Mouse (Mus musculus): ENCODE measurements around the gene Npm1.

DNA sequence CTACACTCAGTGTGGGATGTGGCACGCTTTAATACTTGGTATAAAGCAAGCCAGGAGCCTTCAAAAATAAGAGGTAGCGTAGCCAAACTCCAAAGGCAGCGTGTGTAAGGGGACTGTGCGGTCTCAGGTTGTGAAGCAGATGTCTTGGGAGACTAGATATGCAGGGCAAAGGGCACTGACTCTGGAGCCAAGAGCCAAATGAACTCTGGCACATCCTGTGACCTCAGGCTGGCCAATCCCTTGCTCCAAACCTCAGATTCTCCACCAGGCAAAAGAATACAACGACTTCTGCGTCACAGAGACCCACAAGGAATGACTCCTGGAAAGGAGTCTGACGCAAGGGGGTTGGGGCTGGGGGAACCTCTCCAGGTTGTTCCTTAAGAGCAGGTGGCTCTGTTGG lies 43.9 kb downstream of the Npm1 start:
- TF ChIP-seq CTCF (IDR thresholded peaks at IDR 0.05; ENCODE audit: borderline replicate concordance, insufficient read depth, low read depth, low read length) (no peak), POLR2A (IDR thresholded peaks at IDR 0.05; ENCODE audit: borderline replicate concordance, insufficient read depth, low read length) (no peak)
